Mouse (Mus musculus): ENCODE results near the gene Clcn5.

GRCm38 (mm10) chrX:7121618-7122280, 197.4 kb downstream of the Clcn5 start:
- TF ChIP-seq CTCF (IDR thresholded peaks at IDR 0.05; ENCODE audit: extremely low read depth, insufficient read length, insufficient replicate concordance, low read depth, low read length) (no peak), POLR2A (IDR thresholded peaks at IDR 0.05; ENCODE audit: low read depth, low read length) (no peak)
